Mouse (Mus musculus): ENCODE data around the gene Epha1.

DNA sequence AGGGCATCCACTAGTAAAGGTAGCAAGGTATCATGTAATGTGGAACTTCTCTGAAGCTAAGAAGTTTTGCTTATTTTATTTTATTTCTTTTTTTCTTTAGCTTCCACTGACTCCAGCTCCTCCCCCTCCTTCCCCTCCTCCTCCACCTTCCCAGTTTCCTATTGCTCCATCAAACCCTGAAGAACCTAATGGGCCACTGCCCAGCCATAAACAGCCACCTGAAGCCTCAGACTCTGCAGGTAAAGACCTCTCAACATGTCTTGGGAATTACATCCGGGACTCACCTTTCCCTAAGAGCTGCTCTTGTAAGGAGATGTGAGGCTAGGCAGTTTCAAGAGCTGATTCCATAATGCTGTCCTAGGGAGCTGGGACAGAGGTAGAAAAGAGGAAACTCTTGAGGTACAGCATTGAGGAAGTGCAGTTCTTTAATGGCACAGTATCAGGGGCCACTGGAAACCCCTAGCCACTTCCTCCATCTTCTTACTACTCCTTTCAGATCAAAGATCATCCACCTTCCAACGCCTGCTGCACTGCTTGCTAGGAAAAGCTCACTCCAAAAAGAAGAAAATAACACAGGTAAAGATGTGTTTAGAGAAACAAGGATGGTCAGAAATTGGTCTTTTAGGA, 62.5 kb downstream of the Epha1 start:
- no peak for TF ChIP-seq CTCF (IDR thresholded peaks at IDR 0.05; ENCODE audit: borderline replicate concordance, insufficient read depth, low read length)
- no peak for TF ChIP-seq POLR2A (IDR thresholded peaks at IDR 0.05; ENCODE audit: low read depth, low read length)
